Mouse (Mus musculus): ENCODE measurements around the gene Htr6. TPM values are rescaled to one million over a fixed set of nuclear protein-coding genes. Genes with fewer than 3 reads are reported as not detected.

Htr6 gene
- polyA plus RNA-seq, 1 experiment from 2014 or later: not detected

- H3K4me1 ChIP-seq (ENCODE audit: control insufficient read depth, insufficient read depth, low read length): no peaks in the 10 kb centered on the region
- H3K4me3 ChIP-seq (replicated peaks; ENCODE audit: low read length): no peak overlapping the region
- H3K36me3 ChIP-seq (ENCODE audit: control insufficient read depth, insufficient read depth, low read length): no peaks in the 10 kb centered on the region
- H3K27me3 ChIP-seq (ENCODE audit: control insufficient read depth, insufficient read depth, low read length): no peaks in the 10 kb centered on the region
- no peak for ATAC-seq (ENCODE audit: insufficient read depth, low FRiP score)
- 6% methylated on average over 7 of the region's 7 CpGs for WGBS
- no peak overlapping the region for H3K9ac ChIP-seq (ENCODE audit: low read length)
- no peak overlapping the region for H3K4me2 ChIP-seq (ENCODE audit: low read depth, low read length)
- no peaks in the 10 kb centered on the region for H3K9me3 ChIP-seq (replicated peaks; ENCODE audit: control insufficient read depth, low read length)
- no peak overlapping the region for H3K27ac ChIP-seq (ENCODE audit: low read length)
These were observed 15.8 kb downstream of the Htr6 start for GRCm38 (mm10) chr4:139059569-139059968.

- H3K27ac ChIP-seq (ENCODE audit: low read length): no peak overlapping the region
- H3K4me1 ChIP-seq (ENCODE audit: control insufficient read depth, insufficient read depth, low read length): no peaks in the 10 kb centered on the region
- H3K27me3 ChIP-seq (ENCODE audit: control insufficient read depth, insufficient read depth, low read length): no peaks in the 10 kb centered on the region
- H3K36me3 ChIP-seq (ENCODE audit: control insufficient read depth, insufficient read depth, low read length): no peaks in the 10 kb centered on the region
- no peak overlapping the region for H3K9ac ChIP-seq (ENCODE audit: low read length)
- ATAC-seq (ENCODE audit: insufficient read depth, low FRiP score): no peak
- H3K4me2 ChIP-seq (ENCODE audit: low read depth, low read length): no peak overlapping the region
- H3K4me3 ChIP-seq (replicated peaks; ENCODE audit: low read length): no peak overlapping the region
- 84% methylated on average over 5 of the region's 5 CpGs for WGBS
- no peaks in the 10 kb centered on the region for H3K9me3 ChIP-seq (replicated peaks; ENCODE audit: control insufficient read depth, low read length)
These were observed 17.3 kb downstream of the Htr6 start for GRCm38 (mm10) chr4:139058029-139058428.

GRCm38 (mm10) chr4:139057291-139057690, 18.1 kb downstream of the Htr6 start:
- no peaks in the 10 kb centered on the region for H3K9me3 ChIP-seq (replicated peaks; ENCODE audit: control insufficient read depth, low read length)
- no peak overlapping the region for H3K27ac ChIP-seq (ENCODE audit: low read length)
- WGBS: 71% methylated on average over 5 of the region's 5 CpGs

GRCm38 (mm10) chr4:139055744-139056143, 19.6 kb downstream of the Htr6 start:
- Histone ChIP-seq H3K27me3 (ENCODE audit: control insufficient read depth, insufficient read depth, low read length) (no peaks in the 10 kb centered on the region), H3K9ac (ENCODE audit: low read length) (no peak overlapping the region), H3K4me1 (ENCODE audit: control insufficient read depth, insufficient read depth, low read length) (no peaks in the 10 kb centered on the region), H3K4me3 (replicated peaks; ENCODE audit: low read length) (no peak overlapping the region), H3K9me3 (replicated peaks; ENCODE audit: control insufficient read depth, low read length) (no peaks in the 10 kb centered on the region), H3K36me3 (ENCODE audit: control insufficient read depth, insufficient read depth, low read length) (no peaks in the 10 kb centered on the region), H3K27ac (ENCODE audit: low read length) (no peak overlapping the region), H3K4me2 (ENCODE audit: low read depth, low read length) (no peak overlapping the region)
- no peak for ATAC-seq (ENCODE audit: insufficient read depth, low FRiP score)
- WGBS: 59% methylated on average over 3 of the region's 3 CpGs

More at GRCm38 (mm10) chr4:139057291-139057690, 18.1 kb downstream of the Htr6 start:
- no peaks in the 10 kb centered on the region for H3K4me1 ChIP-seq (ENCODE audit: control insufficient read depth, insufficient read depth, low read length)
- H3K36me3 ChIP-seq (ENCODE audit: control insufficient read depth, insufficient read depth, low read length): no peaks in the 10 kb centered on the region
- no peak overlapping the region for H3K4me2 ChIP-seq (ENCODE audit: low read depth, low read length)
- no peak overlapping the region for H3K4me3 ChIP-seq (replicated peaks; ENCODE audit: low read length)
- ATAC-seq (ENCODE audit: insufficient read depth, low FRiP score): no peak
- no peak overlapping the region for H3K9ac ChIP-seq (ENCODE audit: low read length)
- H3K27me3 ChIP-seq (ENCODE audit: control insufficient read depth, insufficient read depth, low read length): no peaks in the 10 kb centered on the region

GRCm38 (mm10) chr4:139055336-139055735, 20.0 kb downstream of the Htr6 start:
- Histone ChIP-seq H3K4me1 (ENCODE audit: control insufficient read depth, insufficient read depth, low read length) (no peaks in the 10 kb centered on the region), H3K9ac (ENCODE audit: low read length) (no peak overlapping the region)
- 80% methylated on average over 4 of the region's 4 CpGs for WGBS

GRCm38 (mm10) chr4:139054300-139054923, 21.0 kb downstream of the Htr6 start:
- no peaks in the 10 kb centered on the region for H3K27me3 ChIP-seq (ENCODE audit: control insufficient read depth, insufficient read depth, low read length)
- H3K4me3 ChIP-seq (replicated peaks; ENCODE audit: low read length): no peak overlapping the region
- H3K9me3 ChIP-seq (replicated peaks; ENCODE audit: control insufficient read depth, low read length): no peaks in the 10 kb centered on the region
- ATAC-seq (ENCODE audit: insufficient read depth, low FRiP score): no peak
- no peak overlapping the region for H3K9ac ChIP-seq (ENCODE audit: low read length)
- no peaks in the 10 kb centered on the region for H3K36me3 ChIP-seq (ENCODE audit: control insufficient read depth, insufficient read depth, low read length)
- no peak overlapping the region for H3K27ac ChIP-seq (ENCODE audit: low read length)
- WGBS: 52% methylated on average over 9 of the region's 9 CpGs
- no peak overlapping the region for H3K4me2 ChIP-seq (ENCODE audit: low read depth, low read length)
- no peaks in the 10 kb centered on the region for H3K4me1 ChIP-seq (ENCODE audit: control insufficient read depth, insufficient read depth, low read length)

More at GRCm38 (mm10) chr4:139055336-139055735, 20.0 kb downstream of the Htr6 start:
- ATAC-seq (ENCODE audit: insufficient read depth, low FRiP score): no peak
- no peaks in the 10 kb centered on the region for H3K36me3 ChIP-seq (ENCODE audit: control insufficient read depth, insufficient read depth, low read length)
- no peak overlapping the region for H3K4me2 ChIP-seq (ENCODE audit: low read depth, low read length)
- no peak overlapping the region for H3K27ac ChIP-seq (ENCODE audit: low read length)
- no peak overlapping the region for H3K4me3 ChIP-seq (replicated peaks; ENCODE audit: low read length)
- H3K9me3 ChIP-seq (replicated peaks; ENCODE audit: control insufficient read depth, low read length): no peaks in the 10 kb centered on the region
- no peaks in the 10 kb centered on the region for H3K27me3 ChIP-seq (ENCODE audit: control insufficient read depth, insufficient read depth, low read length)

- no peak for ATAC-seq (ENCODE audit: insufficient read depth, low FRiP score)
- Histone ChIP-seq H3K27me3 (ENCODE audit: control insufficient read depth, insufficient read depth, low read length) (no peaks in the 10 kb centered on the region), H3K4me1 (ENCODE audit: control insufficient read depth, insufficient read depth, low read length) (no peaks in the 10 kb centered on the region), H3K4me2 (ENCODE audit: low read depth, low read length) (no peak overlapping the region), H3K9ac (ENCODE audit: low read length) (no peak overlapping the region), H3K27ac (ENCODE audit: low read length) (no peak overlapping the region), H3K4me3 (replicated peaks; ENCODE audit: low read length) (no peak overlapping the region), H3K9me3 (replicated peaks; ENCODE audit: control insufficient read depth, low read length) (no peaks in the 10 kb centered on the region), H3K36me3 (ENCODE audit: control insufficient read depth, insufficient read depth, low read length) (no peaks in the 10 kb centered on the region)
- WGBS: 43% methylated on average over 5 of the region's 5 CpGs
These were observed 22.0 kb downstream of the Htr6 start for GRCm38 (mm10) chr4:139053391-139053790.

- Histone ChIP-seq H3K9ac (ENCODE audit: low read length) (no peak overlapping the region), H3K36me3 (ENCODE audit: control insufficient read depth, insufficient read depth, low read length) (no peaks in the 10 kb centered on the region), H3K4me1 (ENCODE audit: control insufficient read depth, insufficient read depth, low read length) (no peaks in the 10 kb centered on the region), H3K4me2 (ENCODE audit: low read depth, low read length) (no peak overlapping the region), H3K27ac (ENCODE audit: low read length) (no peak overlapping the region), H3K9me3 (replicated peaks; ENCODE audit: control insufficient read depth, low read length) (no peaks in the 10 kb centered on the region), H3K27me3 (ENCODE audit: control insufficient read depth, insufficient read depth, low read length) (no peaks in the 10 kb centered on the region), H3K4me3 (replicated peaks; ENCODE audit: low read length) (no peak overlapping the region)
- no peak for ATAC-seq (ENCODE audit: insufficient read depth, low FRiP score)
- 85% methylated on average over 7 of the region's 7 CpGs for WGBS
These were observed 22.6 kb downstream of the Htr6 start for GRCm38 (mm10) chr4:139052796-139053195.

- H3K27ac ChIP-seq (ENCODE audit: low read length): no peak overlapping the region
- H3K9ac ChIP-seq (ENCODE audit: low read length): no peak overlapping the region
- H3K4me3 ChIP-seq (replicated peaks; ENCODE audit: low read length): no peak overlapping the region
- no peaks in the 10 kb centered on the region for H3K27me3 ChIP-seq (ENCODE audit: control insufficient read depth, insufficient read depth, low read length)
- ATAC-seq (ENCODE audit: insufficient read depth, low FRiP score): no peak
- H3K9me3 ChIP-seq (replicated peaks; ENCODE audit: control insufficient read depth, low read length): peaks cover 4% of the 10 kb centered on the region; the same call in 1 of the 2 replicates
- no peaks in the 10 kb centered on the region for H3K4me1 ChIP-seq (ENCODE audit: control insufficient read depth, insufficient read depth, low read length)
- WGBS: 79% methylated on average over 6 of the region's 6 CpGs
- no peak overlapping the region for H3K4me2 ChIP-seq (ENCODE audit: low read depth, low read length)
- no peaks in the 10 kb centered on the region for H3K36me3 ChIP-seq (ENCODE audit: control insufficient read depth, insufficient read depth, low read length)
These were observed 26.9 kb downstream of the Htr6 start for GRCm38 (mm10) chr4:139048518-139048917.
